Mouse (Mus musculus): ENCODE measurements around the gene Gh. TPM values are rescaled to one million over a fixed set of nuclear protein-coding genes. Genes with fewer than 3 reads are reported as not detected.
A peak's percentile ranks its signal among the peaks of the same experiment; 100 is the strongest.

The Gh gene
- polyA plus RNA-seq, 1 experiment, result not detected

DNA sequence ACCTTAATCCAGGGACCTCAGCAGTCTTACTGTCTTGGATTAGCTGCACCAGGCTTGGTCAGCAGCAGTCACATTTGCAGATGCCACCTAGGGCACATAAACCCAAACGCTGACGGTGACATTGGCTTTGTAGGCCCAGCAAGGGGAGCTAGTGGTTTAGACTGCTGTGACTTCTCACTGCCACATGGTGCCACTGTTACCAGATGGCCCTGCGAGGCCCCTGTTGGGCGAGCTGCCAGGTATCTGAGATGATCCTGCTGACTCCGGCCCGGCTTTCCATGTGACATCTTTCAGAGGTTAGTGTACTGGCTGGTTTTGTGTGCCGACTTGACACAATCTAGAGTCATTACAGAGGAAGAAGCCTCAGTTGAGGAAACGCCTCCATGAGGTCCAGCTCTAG is 12.3 kb downstream of the Gh start:
- no peak overlapping the region for H3K27ac ChIP-seq (replicated peaks; ENCODE audit: low read depth, low read length)
- H3K4me1 ChIP-seq (ENCODE audit: control insufficient read depth, insufficient read depth, insufficient read length, low read length), result no peaks in the 10 kb centered on the region
- H3K4me3 ChIP-seq (ENCODE audit: insufficient read depth, low read depth, low read length), result no peak overlapping the region

DNA sequence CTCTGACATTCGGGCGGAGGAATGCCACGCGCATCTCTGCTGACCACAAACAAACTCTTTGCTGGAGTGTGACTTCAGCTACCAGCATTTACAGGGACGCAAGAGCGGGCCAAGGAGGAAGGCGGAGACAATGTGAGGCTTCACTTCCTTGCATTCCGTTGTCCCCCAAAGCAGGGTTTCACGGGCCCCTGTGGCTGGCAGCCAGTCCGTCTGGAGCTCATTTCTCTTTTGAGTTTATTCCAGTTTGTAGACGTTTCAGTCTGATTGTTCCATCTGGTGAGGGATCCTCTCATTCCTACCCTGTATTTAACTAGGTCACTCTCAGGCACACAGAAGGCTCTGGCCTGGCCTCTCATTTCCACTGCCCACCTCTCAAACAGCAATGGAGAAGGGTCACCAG is 14.7 kb downstream of the Gh start:
- Histone ChIP-seq H3K4me3 (ENCODE audit: insufficient read depth, low read depth, low read length) (no peak overlapping the region), H3K27ac (replicated peaks; ENCODE audit: low read depth, low read length) (no peak overlapping the region), H3K4me1 (ENCODE audit: control insufficient read depth, insufficient read depth, insufficient read length, low read length) (no peaks in the 10 kb centered on the region)

DNA sequence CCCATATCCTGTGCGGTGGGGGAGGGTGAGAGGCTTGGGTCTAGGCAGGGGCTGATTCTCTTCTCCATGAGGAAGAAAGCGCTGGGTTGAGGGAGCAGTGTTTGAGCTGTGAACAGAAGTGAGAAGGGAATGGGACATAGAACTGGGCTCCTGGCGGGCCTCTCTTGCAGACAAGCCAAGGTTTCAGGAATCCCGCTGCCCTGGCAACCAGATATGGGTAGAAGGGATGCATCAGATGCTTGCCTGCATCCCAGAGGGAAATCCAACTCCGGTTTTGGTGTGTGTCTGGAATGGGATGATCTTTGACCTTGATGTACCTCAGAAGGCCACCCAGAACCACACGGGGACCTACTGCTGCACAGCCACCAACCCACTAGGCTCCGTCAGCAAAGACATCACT is 15.5 kb downstream of the Gh start:
- no peak overlapping the region for H3K4me3 ChIP-seq (ENCODE audit: insufficient read depth, low read depth, low read length)
- H3K4me1 ChIP-seq (ENCODE audit: control insufficient read depth, insufficient read depth, insufficient read length, low read length), result no peaks in the 10 kb centered on the region
- H3K27ac ChIP-seq (replicated peaks; ENCODE audit: low read depth, low read length), result no peak overlapping the region

DNA sequence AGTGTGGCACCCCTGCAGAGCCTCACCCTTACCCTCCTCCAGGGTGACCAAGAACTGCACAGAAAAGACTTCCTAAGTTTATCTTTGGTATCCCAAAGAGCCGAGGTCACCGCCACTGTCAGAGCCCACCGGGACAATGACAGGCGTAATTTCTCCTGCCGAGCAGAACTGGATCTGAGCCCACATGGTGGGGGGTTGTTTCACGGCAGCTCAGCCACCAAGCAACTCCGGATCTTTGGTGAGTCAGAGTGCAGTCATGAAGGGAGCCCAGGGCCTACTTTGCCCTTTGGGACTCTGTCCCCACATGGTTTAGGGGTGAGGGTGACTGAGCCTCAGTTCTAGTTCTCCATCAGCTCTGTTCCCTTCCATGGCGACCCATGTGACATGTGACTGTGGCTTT is 17.5 kb downstream of the Gh start:
- H3K4me3 ChIP-seq (ENCODE audit: insufficient read depth, low read depth, low read length), result no peak overlapping the region

DNA sequence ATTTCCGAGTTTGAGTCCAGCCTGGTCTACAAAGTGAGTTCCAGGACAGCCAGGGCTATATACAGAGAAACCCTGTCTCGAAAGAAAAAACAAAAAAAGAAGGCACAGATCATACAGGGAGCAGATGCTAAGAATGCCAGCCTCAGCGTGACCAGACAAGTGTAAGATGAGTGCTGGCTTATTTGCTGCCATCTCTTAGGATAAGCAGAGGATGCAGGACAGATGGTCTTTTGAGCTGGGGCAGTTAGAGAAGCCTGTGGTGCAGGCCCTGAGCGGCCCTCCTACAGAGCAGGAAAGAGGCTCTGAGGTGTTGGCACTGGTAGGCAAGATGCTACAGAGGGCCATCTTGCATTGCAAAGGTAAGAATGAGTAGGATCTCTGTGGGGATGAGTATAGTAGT is 18.3 kb downstream of the Gh start:
- Histone ChIP-seq H3K4me1 (ENCODE audit: control insufficient read depth, insufficient read depth, insufficient read length, low read length) (no peaks in the 10 kb centered on the region), H3K27ac (replicated peaks; ENCODE audit: low read depth, low read length) (no peak overlapping the region), H3K4me3 (ENCODE audit: insufficient read depth, low read depth, low read length) (no peak overlapping the region)

More for the DNA sequence above, 17.5 kb downstream of the Gh start:
- Histone ChIP-seq H3K27ac (replicated peaks; ENCODE audit: low read depth, low read length) (no peak overlapping the region), H3K4me1 (ENCODE audit: control insufficient read depth, insufficient read depth, insufficient read length, low read length) (no peaks in the 10 kb centered on the region)

GRCm38 (mm10) chr11:106282452-106282851 is 19.2 kb downstream of the Gh start:
- no peak overlapping the region for H3K4me3 ChIP-seq (ENCODE audit: insufficient read depth, low read depth, low read length)
- no peak overlapping the region for H3K27ac ChIP-seq (replicated peaks; ENCODE audit: low read depth, low read length)
- H3K4me1 ChIP-seq (ENCODE audit: control insufficient read depth, insufficient read depth, insufficient read length, low read length), result no peaks in the 10 kb centered on the region

DNA sequence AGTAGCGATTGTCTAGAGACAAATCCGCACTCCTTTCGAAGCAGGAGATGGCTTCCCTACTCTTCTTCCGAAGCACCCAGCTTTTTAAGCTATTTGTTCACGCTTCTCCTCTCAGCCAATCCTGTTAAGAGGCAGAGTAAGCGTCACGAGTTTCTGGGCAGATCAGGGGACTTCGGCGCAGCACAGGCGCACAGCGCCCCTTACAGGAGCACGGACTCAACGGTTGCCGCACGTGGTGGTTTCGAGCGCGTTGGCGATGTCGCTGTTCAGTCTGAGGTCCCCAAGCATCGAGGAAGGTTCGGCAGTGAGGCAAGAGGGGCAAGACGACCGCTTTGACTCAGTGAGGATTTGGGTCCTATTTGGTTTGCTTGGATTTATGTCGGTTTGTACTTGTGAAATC is 25.2 kb downstream of the Gh start, which contains the start of gene Tcam1:
TSS of gene Tcam1 (plus strand) at position 219 of the 400 bp plus-strand sequence.
- peaks cover 2% of the 10 kb centered on the region for H3K4me1 ChIP-seq (ENCODE audit: control insufficient read depth, insufficient read depth, insufficient read length, low read length)
- H3K4me3 ChIP-seq (ENCODE audit: insufficient read depth, low read depth, low read length), result no peak within 1 kb of the TSS; the same call in 1 of the 2 replicates
- H3K27ac ChIP-seq (replicated peaks; ENCODE audit: low read depth, low read length), result no peak within 1 kb of the TSS

DNA sequence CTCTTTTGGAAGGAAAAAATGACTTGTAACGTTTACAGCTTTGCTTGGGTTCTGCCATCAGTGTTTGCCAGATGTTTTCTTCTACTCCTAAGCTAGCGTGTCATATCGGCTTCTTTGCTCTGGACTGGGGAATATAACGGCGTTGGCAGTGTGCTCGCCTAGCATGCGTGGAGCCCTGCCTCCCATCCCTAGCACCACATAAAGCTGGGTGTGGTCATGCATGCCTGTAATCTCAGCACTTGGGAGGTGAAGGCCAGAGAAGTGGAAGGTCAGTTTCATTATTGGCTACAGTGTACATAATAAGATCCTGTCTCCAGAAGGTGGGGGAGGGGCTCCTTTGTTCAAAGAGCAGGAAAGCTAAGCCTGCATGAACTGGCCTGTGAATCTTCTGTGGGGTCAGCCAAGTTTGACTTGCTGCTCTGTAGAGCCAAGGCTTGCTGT is 26.7 kb downstream of the Gh start:
- Histone ChIP-seq H3K4me3 (ENCODE audit: insufficient read depth, low read depth, low read length) (no peak overlapping the region), H3K4me1 (ENCODE audit: control insufficient read depth, insufficient read depth, insufficient read length, low read length) (peaks cover 12% of the 10 kb centered on the region), H3K27ac (replicated peaks; ENCODE audit: low read depth, low read length) (no peak overlapping the region)

GRCm38 (mm10) chr11:106274374-106274773 is 27.3 kb downstream of the Gh start:
- peaks cover 15% of the 10 kb centered on the region for H3K4me1 ChIP-seq (ENCODE audit: control insufficient read depth, insufficient read depth, insufficient read length, low read length)
- H3K27ac ChIP-seq (replicated peaks; ENCODE audit: low read depth, low read length), result no peak overlapping the region
- H3K4me3 ChIP-seq (ENCODE audit: insufficient read depth, low read depth, low read length), result no peak overlapping the region

GRCm38 (mm10) chr11:106273811-106274210 is 27.9 kb downstream of the Gh start:
- H3K4me3 ChIP-seq (ENCODE audit: insufficient read depth, low read depth, low read length), result peak overlapping the region; percentile 65; the same call in 1 of the 2 replicates
- no peak overlapping the region for H3K27ac ChIP-seq (replicated peaks; ENCODE audit: low read depth, low read length)
- H3K4me1 ChIP-seq (ENCODE audit: control insufficient read depth, insufficient read depth, insufficient read length, low read length), result peaks cover 20% of the 10 kb centered on the region

DNA sequence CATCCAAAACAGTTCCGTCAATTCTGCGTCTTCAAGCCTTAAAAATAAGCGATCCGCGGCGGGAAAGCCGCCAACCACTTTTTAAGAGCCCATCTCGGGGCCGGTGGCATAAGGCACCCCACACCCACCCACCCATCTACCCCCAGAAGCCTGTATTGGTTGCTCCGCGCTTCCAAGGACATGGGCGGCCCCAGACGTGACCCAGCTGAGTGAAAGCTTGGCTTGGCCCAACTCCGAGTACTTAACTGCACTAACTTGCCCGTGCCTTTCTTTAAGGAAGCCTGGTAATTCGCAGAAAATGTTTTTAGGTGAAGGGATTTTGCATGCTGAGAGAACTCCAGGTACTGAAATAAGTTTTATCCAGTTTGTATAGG is 28.4 kb downstream of the Gh start:
- H3K4me1 ChIP-seq (ENCODE audit: control insufficient read depth, insufficient read depth, insufficient read length, low read length), result peaks cover 21% of the 10 kb centered on the region
- H3K4me3 ChIP-seq (ENCODE audit: insufficient read depth, low read depth, low read length), result peak overlapping the region; percentile 65
- H3K27ac ChIP-seq (replicated peaks; ENCODE audit: low read depth, low read length), result peak overlapping the region; percentile 80

DNA sequence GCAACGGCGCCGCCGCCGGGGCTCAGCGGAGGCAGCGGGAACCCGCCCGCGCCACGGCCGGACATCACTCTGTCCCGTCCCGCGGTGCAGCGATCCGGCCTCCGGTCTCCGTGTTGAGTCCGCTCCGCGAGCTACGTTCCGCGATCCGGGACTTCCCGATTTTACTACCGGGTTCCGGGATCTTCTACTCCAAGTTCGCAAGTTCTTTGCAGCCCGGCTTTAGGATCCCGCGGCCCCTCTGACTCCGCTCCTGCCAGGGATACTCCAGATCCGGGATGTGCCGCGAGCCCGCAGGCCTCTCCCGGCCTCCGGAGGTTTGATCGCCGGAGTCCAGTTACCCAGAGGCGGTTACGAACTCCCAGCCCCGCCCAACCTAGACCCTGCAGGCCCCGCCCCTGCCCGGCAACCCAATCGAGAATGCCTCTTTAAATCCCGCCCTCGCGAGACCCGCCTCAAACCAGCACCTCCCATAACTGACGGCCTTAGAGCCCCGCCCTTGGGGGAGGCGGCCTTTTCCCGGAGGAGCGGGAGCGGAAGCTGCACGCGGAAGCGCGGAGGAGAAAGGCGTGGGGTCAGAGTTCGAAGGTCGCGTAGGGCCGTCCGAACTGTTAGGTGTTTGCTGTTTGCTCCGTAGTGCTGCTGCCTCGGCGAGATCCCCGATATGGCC is 28.9 kb downstream of the Gh start, which contains the start of gene Smarcd2:
TSS of gene Smarcd2 (minus strand) at position 329 of the 667 bp plus-strand sequence.
- Histone ChIP-seq H3K27ac (replicated peaks; ENCODE audit: low read depth, low read length) (peak within 1 kb of the TSS; percentile 91), H3K4me1 (ENCODE audit: control insufficient read depth, insufficient read depth, insufficient read length, low read length) (peaks cover 22% of the 10 kb centered on the region), H3K4me3 (ENCODE audit: insufficient read depth, low read depth, low read length) (peak within 1 kb of the TSS; percentile 93)

DNA sequence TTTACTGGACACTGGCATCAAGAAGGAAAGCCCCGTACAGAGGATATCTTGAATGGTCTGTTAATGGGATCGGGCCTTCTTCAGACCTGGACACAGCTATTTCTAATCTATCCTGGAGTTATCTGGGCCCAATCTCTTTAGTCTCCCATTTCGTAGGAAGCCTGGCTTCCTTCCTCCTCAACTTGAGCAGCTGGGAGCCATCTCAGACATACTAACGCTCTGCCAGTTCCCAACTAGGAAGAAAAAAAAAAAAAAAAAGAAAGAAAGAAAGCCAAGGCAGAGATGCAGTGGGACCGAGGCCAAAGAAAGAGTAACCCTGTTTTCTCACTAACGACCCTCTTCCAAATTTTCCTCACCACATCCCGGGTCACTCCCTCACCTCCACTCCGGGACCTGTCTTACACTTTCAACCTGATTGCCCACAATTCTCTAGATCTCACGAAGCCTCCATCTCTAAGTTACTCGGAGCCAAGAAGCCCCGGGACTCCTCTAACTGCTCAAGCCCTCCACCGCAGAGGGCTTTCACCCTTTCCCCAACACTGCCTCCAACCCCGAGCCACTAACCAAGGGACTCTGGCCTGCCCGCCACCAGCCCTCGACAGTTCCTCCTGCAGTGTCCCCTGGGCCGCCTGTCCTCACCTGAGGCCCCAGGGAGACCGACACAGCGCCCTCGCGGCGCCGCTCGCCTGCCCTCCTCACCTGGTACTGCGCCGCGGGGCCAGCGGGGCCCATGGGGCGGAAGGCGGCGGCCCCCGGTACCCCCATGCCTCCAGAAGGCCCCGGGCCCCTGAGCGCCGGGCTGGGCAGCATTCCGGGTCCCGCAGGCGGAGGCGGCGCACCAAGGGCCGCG is 29.6 kb downstream of the Gh start:
- H3K27ac ChIP-seq (replicated peaks; ENCODE audit: low read depth, low read length), result peak overlapping the region; percentile 91
- peaks cover 29% of the 10 kb centered on the region for H3K4me1 ChIP-seq (ENCODE audit: control insufficient read depth, insufficient read depth, insufficient read length, low read length)
- H3K4me3 ChIP-seq (ENCODE audit: insufficient read depth, low read depth, low read length), result peak overlapping the region; percentile 93

DNA sequence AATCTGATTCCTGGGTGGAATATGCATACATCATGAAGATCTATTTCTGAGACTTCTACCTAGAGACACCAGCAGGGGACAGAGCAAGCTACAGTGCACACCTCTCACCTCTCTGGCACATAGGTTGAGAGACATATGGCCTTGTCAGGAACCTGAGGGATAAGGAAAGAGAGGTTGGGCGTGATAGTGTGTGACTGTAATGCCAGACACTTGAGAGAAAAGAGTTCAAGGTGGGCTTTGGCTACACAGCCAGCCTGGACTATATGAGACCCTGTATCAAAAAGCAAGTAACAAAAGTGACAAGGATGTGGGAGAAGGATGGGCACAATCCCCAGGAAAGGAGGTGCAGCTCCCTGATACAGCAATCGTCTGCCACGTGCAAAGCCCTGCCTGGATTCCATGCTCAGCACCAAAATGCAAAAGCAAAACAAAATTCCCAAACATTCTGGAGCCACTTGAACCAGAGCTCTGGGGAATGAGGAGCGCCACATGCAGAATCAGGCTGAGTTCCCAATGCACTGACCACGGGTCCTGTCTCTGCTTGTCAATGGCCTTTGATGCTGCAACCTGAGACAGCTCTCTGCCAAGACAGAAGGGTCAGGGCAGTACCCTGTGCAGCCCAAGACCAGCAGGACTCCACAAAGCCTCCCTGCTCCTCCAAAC is 30.4 kb downstream of the Gh start:
- peaks cover 29% of the 10 kb centered on the region for H3K4me1 ChIP-seq (ENCODE audit: control insufficient read depth, insufficient read depth, insufficient read length, low read length)
- peak overlapping the region; percentile 93 for H3K4me3 ChIP-seq (ENCODE audit: insufficient read depth, low read depth, low read length)
- H3K27ac ChIP-seq (replicated peaks; ENCODE audit: low read depth, low read length), result peak overlapping the region; percentile 91

DNA sequence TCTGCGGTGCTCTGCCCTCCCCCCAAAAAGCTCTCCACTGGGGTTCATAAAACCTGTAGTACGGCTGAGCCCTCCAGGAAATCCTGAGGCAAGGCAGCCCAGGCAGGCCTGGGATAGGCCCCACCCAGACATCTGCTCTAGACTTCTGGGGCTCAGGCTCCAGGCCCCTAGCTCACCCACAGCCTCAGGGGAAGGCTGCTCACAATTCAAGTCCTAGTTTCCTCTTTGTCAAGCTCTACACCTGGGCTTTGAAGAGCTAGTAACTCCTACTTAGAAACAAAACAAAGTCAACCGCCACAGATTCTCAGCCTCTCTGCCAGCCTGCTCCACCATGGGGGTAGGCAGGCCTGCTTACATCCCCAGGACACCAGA is 32.6 kb downstream of the Gh start:
- peak overlapping the region; percentile 51 for H3K27ac ChIP-seq (replicated peaks; ENCODE audit: low read depth, low read length)
- H3K4me1 ChIP-seq (ENCODE audit: control insufficient read depth, insufficient read depth, insufficient read length, low read length), result peaks cover 29% of the 10 kb centered on the region
- no peak overlapping the region for H3K4me3 ChIP-seq (ENCODE audit: insufficient read depth, low read depth, low read length)
